Mouse (Mus musculus): ENCODE measurements around the gene Dagla. TPM values are rescaled to one million over a fixed set of nuclear protein-coding genes. Genes with fewer than 3 reads are reported as not detected.

Dagla gene
- polyA plus RNA-seq, 1 experiment from 2014 or later: 3.4 TPM

DNA sequence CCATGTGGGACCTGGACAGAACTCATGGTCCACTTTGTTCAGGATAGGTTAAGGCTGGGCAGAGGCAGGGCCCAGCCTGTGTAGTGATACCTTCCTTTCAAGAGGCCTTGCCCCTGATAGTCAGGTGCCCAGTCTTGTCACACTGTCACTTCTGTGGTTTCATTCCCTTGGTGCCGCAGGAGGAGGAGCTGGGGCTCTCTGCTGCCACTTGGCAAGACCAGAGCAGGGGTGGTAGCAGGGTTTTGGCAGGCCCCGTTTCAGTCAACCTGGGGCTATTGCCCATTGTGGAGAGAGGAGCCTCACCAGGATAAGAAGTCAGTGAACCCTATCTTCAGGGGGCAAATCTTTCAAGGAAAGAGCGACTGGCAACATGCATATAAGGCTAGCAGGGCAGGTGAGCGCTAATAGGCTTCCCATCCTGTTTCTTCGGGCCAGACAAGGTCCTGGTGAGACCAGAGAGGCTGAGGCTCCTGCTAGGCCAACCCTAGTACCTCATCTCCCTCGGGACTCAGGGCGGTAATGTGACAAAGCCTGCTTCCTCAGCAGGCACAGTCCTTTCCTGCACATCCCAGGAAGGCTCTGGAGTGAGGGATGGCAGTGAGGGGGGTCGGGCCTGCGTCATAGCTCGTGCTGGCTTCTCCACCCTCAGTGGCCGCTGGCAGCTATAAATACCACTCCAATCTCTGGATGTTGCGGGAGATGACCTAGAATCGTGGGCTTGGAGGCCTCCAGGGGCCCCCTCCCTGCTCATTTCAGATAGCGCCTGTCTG is 23.7 kb downstream of the Dagla start:
- ATAC-seq (ENCODE audit: insufficient read depth) (no peak), DNase-seq (no peak)
- H3K27me3 ChIP-seq (ENCODE audit: insufficient read depth, low read length): no peaks in the 10 kb centered on the region
- no peaks in the 10 kb centered on the region for H3K36me3 ChIP-seq (ENCODE audit: insufficient read depth)
- no peak overlapping the region for H3K4me3 ChIP-seq (ENCODE audit: low read depth, low read length)
- no peaks in the 10 kb centered on the region for H3K9me3 ChIP-seq (ENCODE audit: low read depth, low read length)
- H3K4me2 ChIP-seq: no peak overlapping the region
- no peak overlapping the region for H3K27ac ChIP-seq (ENCODE audit: low read depth)
- peaks cover 25% of the 10 kb centered on the region for H3K4me1 ChIP-seq (ENCODE audit: insufficient read depth)
- 56% methylated on average over 14 of the region's 14 CpGs for WGBS
- no peak for TF ChIP-seq CTCF (IDR thresholded peaks at IDR 0.05; ENCODE audit: low read depth)
- no peak overlapping the region for H3K9ac ChIP-seq

DNA sequence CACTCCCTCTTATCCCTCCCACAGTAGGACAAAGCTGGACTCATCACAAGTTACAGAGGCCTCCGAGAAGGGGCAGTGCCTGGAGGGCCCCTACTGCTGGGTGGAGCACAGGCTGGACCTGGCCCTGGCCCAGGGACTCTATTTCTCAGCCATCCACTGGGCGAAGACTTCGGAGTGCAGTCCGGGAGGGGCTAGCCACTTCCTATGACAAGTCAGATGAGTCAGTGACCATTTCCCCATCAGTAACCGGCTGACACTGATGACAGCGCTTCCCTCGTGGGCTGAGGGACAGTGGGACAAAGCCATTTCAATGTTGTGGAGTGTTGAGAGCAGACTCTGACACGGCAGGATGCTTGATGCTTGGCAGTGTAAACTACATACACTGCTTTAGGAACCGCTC is 25.0 kb downstream of the Dagla start:
- Histone ChIP-seq H3K27ac (ENCODE audit: low read depth) (no peak overlapping the region), H3K4me2 (no peak overlapping the region), H3K36me3 (ENCODE audit: insufficient read depth) (no peaks in the 10 kb centered on the region), H3K9me3 (ENCODE audit: low read depth, low read length) (no peaks in the 10 kb centered on the region), H3K27me3 (ENCODE audit: insufficient read depth, low read length) (no peaks in the 10 kb centered on the region), H3K4me3 (ENCODE audit: low read depth, low read length) (no peak overlapping the region), H3K9ac (no peak overlapping the region), H3K4me1 (ENCODE audit: insufficient read depth) (peaks cover 21% of the 10 kb centered on the region)
- ATAC-seq (ENCODE audit: insufficient read depth) (no peak), DNase-seq (peak; percentile 19)
- TF ChIP-seq CTCF (IDR thresholded peaks at IDR 0.05; ENCODE audit: low read depth): no peak
- WGBS: 69% methylated on average over 9 of the region's 9 CpGs

DNA sequence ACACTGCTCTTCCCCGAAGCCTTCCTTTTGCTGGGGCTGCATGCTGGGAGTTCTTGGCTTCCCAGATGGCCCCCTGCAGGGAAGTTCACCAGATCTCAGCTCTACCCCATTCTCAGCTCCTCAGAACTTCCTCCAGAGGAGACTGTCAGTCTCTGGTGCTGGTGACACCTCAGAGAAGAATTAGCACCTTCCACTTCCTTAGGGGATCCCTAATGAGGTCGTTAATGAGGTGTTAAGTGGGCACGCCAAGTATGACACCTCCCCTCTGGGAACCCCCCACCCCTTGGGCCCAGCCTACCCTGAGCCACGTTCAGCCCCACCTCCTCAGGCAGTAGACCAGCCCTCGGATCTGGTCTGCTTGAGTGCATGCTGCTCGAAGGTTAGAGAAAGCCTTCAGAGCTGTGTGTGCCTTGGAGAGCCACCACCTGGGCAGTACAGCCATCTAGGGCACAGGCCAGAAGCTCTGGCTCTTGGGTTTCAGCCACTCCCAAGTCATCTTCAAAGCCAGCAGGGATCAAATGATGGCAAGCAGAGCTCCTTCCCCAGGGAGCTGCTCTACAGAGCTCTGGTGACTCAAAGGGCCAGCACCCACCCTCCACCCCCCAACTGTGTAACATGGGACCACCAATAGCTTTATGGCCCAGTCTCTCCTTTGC is 25.9 kb downstream of the Dagla start:
- H3K27ac ChIP-seq (ENCODE audit: low read depth): peak overlapping the region; percentile 74; the same call in 1 of the 2 replicates

DNA sequence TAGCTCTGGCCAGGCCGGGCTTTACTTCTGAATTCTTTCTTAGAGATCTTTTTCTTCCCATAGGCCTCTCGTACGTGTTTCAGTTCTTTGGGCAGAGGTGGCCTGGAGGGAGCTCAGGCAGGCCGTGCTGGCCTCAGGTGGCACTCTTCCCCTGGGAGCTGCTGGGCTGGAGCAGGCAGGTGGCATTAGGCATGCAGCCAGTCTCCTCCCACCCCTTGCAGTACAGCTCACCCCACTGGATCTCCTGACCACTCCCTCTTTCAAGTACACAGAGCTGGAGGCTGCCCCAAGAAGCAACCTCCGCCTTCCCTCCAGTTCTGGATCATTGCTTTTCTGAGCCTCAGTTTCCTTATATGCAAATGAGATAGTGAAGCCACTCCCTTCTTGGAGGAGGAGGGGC is 26.9 kb downstream of the Dagla start:
- peak overlapping the region; percentile 74 for H3K27ac ChIP-seq (ENCODE audit: low read depth)

More for the DNA sequence above, 25.9 kb downstream of the Dagla start:
- ATAC-seq (ENCODE audit: insufficient read depth) (peak; percentile 29; the same call in 1 of the 2 replicates), DNase-seq (no peak)
- Histone ChIP-seq H3K9me3 (ENCODE audit: low read depth, low read length) (no peaks in the 10 kb centered on the region), H3K4me3 (ENCODE audit: low read depth, low read length) (no peak overlapping the region), H3K4me1 (ENCODE audit: insufficient read depth) (peaks cover 23% of the 10 kb centered on the region), H3K27me3 (ENCODE audit: insufficient read depth, low read length) (no peaks in the 10 kb centered on the region), H3K4me2 (no peak overlapping the region), H3K36me3 (ENCODE audit: insufficient read depth) (no peaks in the 10 kb centered on the region), H3K9ac (no peak overlapping the region)
- TF ChIP-seq CTCF (IDR thresholded peaks at IDR 0.05; ENCODE audit: low read depth): no peak
- WGBS: 17% methylated on average over 6 of the region's 6 CpGs

DNA sequence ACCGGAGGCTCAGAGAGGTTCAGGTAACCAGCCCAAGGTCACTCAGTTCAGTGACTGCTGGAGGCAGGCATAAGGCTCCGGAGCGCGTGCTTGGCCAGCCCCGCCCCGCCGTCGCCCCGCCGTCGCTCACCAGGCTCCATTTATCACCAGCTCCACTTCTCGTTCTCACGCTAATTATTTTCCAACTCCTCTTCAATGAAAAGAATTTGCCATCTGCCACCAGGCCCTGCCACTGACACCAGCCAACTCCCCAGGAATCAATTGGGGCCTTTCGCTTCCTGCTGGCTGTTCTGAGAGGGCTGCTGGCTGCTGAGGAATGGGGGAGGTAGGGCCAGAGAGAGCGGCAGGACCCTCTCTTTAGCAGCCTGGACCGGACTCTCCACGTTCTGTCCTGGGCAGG is 27.3 kb downstream of the Dagla start:
- H3K27ac ChIP-seq (ENCODE audit: low read depth): peak overlapping the region; percentile 74
- ATAC-seq (ENCODE audit: insufficient read depth) (peak; percentile 26), DNase-seq (no peak)
- H3K4me1 ChIP-seq (ENCODE audit: insufficient read depth): peaks cover 32% of the 10 kb centered on the region
- no peaks in the 10 kb centered on the region for H3K36me3 ChIP-seq (ENCODE audit: insufficient read depth)
- H3K4me2 ChIP-seq: no peak overlapping the region; the same call in 1 of the 2 replicates
- H3K9ac ChIP-seq: no peak overlapping the region
- no peaks in the 10 kb centered on the region for H3K9me3 ChIP-seq (ENCODE audit: low read depth, low read length)
- no peaks in the 10 kb centered on the region for H3K27me3 ChIP-seq (ENCODE audit: insufficient read depth, low read length)
- no peak overlapping the region for H3K4me3 ChIP-seq (ENCODE audit: low read depth, low read length)
- whole genome bisulfite sequencing: 6% methylated on average over 17 of the region's 17 CpGs
- no peak for TF ChIP-seq CTCF (IDR thresholded peaks at IDR 0.05; ENCODE audit: low read depth)

More for the DNA sequence above, 26.9 kb downstream of the Dagla start:
- no peaks in the 10 kb centered on the region for H3K9me3 ChIP-seq (ENCODE audit: low read depth, low read length)
- H3K27me3 ChIP-seq (ENCODE audit: insufficient read depth, low read length): no peaks in the 10 kb centered on the region
- peaks cover 29% of the 10 kb centered on the region for H3K4me1 ChIP-seq (ENCODE audit: insufficient read depth)
- TF ChIP-seq CTCF (IDR thresholded peaks at IDR 0.05; ENCODE audit: low read depth): no peak
- H3K36me3 ChIP-seq (ENCODE audit: insufficient read depth): no peaks in the 10 kb centered on the region
- no peak overlapping the region for H3K9ac ChIP-seq
- no peak overlapping the region; the same call in 1 of the 2 replicates for H3K4me2 ChIP-seq
- no peak overlapping the region for H3K4me3 ChIP-seq (ENCODE audit: low read depth, low read length)
- ATAC-seq (ENCODE audit: insufficient read depth): peak; percentile 78
- peak; percentile 64 for DNase-seq
- 42% methylated on average over 5 of the region's 5 CpGs for WGBS

DNA sequence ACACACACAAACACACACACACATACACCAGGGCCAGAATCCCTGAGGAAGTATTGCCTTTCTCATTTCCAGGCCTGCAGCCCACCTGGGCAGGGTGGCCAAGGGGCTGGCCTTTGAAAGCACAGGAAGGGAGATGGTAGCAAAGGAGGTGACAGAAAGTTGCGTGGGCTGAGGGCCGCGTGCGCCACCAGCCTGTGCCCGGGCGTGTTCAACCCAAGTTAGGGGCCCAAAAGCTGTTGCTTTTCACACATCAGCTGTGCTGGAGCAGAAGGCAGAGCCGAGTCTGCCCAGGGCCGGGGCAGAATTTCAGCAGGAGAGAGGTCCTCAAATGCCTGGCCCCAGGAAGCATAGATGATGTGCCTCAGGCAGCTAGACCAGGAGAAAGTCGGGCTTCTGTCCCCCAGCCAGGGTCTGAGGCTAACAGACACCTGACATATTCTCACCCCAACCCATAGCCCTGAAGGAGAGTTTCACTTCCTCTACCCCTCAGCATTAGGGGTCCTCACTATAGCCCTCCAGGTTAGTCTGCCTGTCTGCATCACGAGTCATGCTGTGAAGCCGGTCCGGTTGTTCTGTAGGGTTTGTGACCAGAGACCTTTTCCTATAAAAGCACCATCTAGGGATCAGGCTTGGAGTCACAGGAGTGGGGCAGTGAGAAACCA is 28.1 kb downstream of the Dagla start:
- H3K27me3 ChIP-seq (ENCODE audit: insufficient read depth, low read length): no peaks in the 10 kb centered on the region
- no peak for ATAC-seq (ENCODE audit: insufficient read depth)
- H3K9ac ChIP-seq: no peak overlapping the region
- no peaks in the 10 kb centered on the region for H3K9me3 ChIP-seq (ENCODE audit: low read depth, low read length)
- WGBS: 62% methylated on average over 12 of the region's 12 CpGs
- no peak for TF ChIP-seq CTCF (IDR thresholded peaks at IDR 0.05; ENCODE audit: low read depth)
- peaks cover 32% of the 10 kb centered on the region for H3K4me1 ChIP-seq (ENCODE audit: insufficient read depth)
- no peaks in the 10 kb centered on the region for H3K36me3 ChIP-seq (ENCODE audit: insufficient read depth)
- H3K27ac ChIP-seq (ENCODE audit: low read depth): peak overlapping the region; percentile 19; the same call in 1 of the 2 replicates
- no peak overlapping the region for H3K4me3 ChIP-seq (ENCODE audit: low read depth, low read length)
- no peak overlapping the region for H3K4me2 ChIP-seq
- no peak for DNase-seq

DNA sequence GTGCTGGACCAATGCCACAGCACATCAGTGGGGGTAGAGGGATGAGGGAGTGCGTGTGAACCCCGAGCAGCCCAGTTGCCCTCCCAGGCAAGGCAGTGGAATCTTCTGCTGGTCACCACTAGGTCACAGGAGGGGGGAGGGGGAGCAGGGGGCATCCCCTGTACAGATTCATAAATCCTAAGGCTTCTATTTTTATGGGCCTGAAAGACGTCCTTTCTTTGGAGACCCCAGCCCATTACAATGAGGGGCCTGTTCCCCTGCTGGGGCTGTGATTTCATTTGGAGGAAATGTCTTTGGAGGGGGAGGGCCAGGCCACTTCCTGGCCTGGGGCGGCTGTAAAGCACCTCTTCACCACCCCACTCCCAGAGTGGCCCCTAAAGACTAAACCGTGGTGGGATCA is 30.6 kb downstream of the Dagla start:
- no peaks in the 10 kb centered on the region for H3K36me3 ChIP-seq (ENCODE audit: insufficient read depth)
- H3K27me3 ChIP-seq (ENCODE audit: insufficient read depth, low read length): no peaks in the 10 kb centered on the region
- H3K4me1 ChIP-seq (ENCODE audit: insufficient read depth): peaks cover 23% of the 10 kb centered on the region
- no peak overlapping the region for H3K27ac ChIP-seq (ENCODE audit: low read depth)
- H3K4me3 ChIP-seq (ENCODE audit: low read depth, low read length): no peak overlapping the region
- no peak overlapping the region for H3K4me2 ChIP-seq
- 32% methylated on average over 5 of the region's 5 CpGs for WGBS
- H3K9ac ChIP-seq: no peak overlapping the region
- TF ChIP-seq CTCF (IDR thresholded peaks at IDR 0.05; ENCODE audit: low read depth): no peak
- no peak for ATAC-seq (ENCODE audit: insufficient read depth)
- no peaks in the 10 kb centered on the region for H3K9me3 ChIP-seq (ENCODE audit: low read depth, low read length)
- no peak for DNase-seq

Data from lung, embryonic 14.5 days (tissue).